Mouse (Mus musculus) embryonic fibroblast, embryonic 13.5 days (primary cell): ENCODE measurements around the gene Ncoa3.

ENCODE experiments used
- CTCF ChIP-seq: IDR thresholded peaks from 2 replicates; pipeline ENCODE4 v1.5.1; 2011; ENCODE audit warnings: mild to moderate bottlenecking, control low read depth, low read length, moderate library complexity, borderline replicate concordance; ENCODE audit not compliant: insufficient read depth
- POLR2A ChIP-seq: IDR thresholded peaks from 2 replicates; pipeline ENCODE4 v1.6.1; 2011; ENCODE audit warnings: low read depth, mild to moderate bottlenecking, control low read depth, low read length, moderate library complexity

DNA sequence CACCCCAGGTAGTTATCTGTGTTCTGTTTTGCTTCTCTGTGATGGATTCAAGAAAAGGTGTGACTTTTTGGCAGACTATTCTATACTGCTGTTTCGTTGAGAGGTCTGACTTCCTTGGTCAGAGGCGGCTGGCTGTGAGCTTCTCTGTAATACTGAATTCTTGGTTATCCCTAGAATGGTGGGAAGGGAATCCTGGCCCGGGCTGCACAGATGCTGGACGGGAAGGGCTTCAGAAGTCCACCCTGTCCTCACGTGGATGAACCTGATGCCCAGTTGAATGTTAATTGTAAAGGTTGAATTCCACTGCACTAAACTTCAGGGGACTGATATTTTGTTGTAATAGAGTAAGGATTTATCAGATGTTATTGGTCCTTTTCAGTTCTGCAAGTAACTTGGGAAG lies 7.4 kb downstream of the Ncoa3 start:
- TF ChIP-seq CTCF (no peak), POLR2A (no peak)
